Mouse (Mus musculus) MEL (cell line): ENCODE measurements around the gene Rab26.

Source experiments
- CTCF ChIP-seq, 3 experiments: IDR thresholded peaks in 2 of 3; conservative IDR thresholded peaks in 1 of 3; 2 replicates each; pipeline ENCODE4 v1.5.1; 2011 to 2012; ENCODE audit warnings: low read length in 3 of 3, low read depth in 2 of 3, mild to moderate bottlenecking in 2 of 3, improper control_type of control experiment in 1 of 3, inconsistent platforms in 1 of 3, mixed read lengths in 1 of 3, moderate library complexity in 1 of 3; ENCODE audit not compliant: control insufficient read depth in 1 of 3, insufficient read depth in 1 of 3, poor library complexity in 1 of 3, severe bottlenecking in 1 of 3
- E2F4 ChIP-seq: IDR thresholded peaks from 2 replicates; pipeline ENCODE4 v1.6.1; 2011; ENCODE audit warnings: low read depth, low read length, improper control_type of control experiment, borderline replicate concordance
- EP300 ChIP-seq, 2 experiments: IDR thresholded peaks; 2 replicates each; pipeline ENCODE4 v1.6.1; 2011; ENCODE audit warnings: improper control_type of control experiment in 2 of 2, low read length in 2 of 2, low read depth in 1 of 2, mild to moderate bottlenecking in 1 of 2
- GATA1 ChIP-seq: IDR thresholded peaks from 2 replicates; pipeline ENCODE4 v1.6.1; 2011; ENCODE audit warnings: low read depth, low read length, improper control_type of control experiment
- KAT2A ChIP-seq: conservative IDR thresholded peaks from 2 replicates; pipeline ENCODE4 v1.6.1; 2012; ENCODE audit warnings: low read depth, low read length, improper control_type of control experiment, inconsistent platforms
- MYB ChIP-seq: IDR thresholded peaks from 2 replicates; pipeline ENCODE4 v1.6.1; 2011; ENCODE audit warnings: mild to moderate bottlenecking, low read depth, low read length, improper control_type of control experiment
- POLR2A ChIP-seq, 2 experiments: IDR thresholded peaks; 2 replicates each; pipeline ENCODE4 v1.6.1; 2011 to 2012; ENCODE audit warnings: low read length in 2 of 2, mild to moderate bottlenecking in 2 of 2, control low read depth in 1 of 2, improper control_type of control experiment in 1 of 2, low read depth in 1 of 2, moderate library complexity in 1 of 2; ENCODE audit not compliant: control insufficient read depth in 1 of 2, insufficient read depth in 1 of 2, poor library complexity in 1 of 2
- RAD21 ChIP-seq: IDR thresholded peaks from 2 replicates; pipeline ENCODE4 v1.6.1; 2011; ENCODE audit warnings: mild to moderate bottlenecking, low read depth, low read length, improper control_type of control experiment
- TCF12 ChIP-seq: IDR thresholded peaks from 2 replicates; pipeline ENCODE4 v1.6.1; 2014; ENCODE audit warnings: low read depth, mild to moderate bottlenecking, inconsistent platforms, low read length, improper control_type of control experiment, moderate library complexity
- USF1 ChIP-seq: IDR thresholded peaks from 2 replicates; pipeline ENCODE4 v1.6.1; 2014; ENCODE audit warnings: low read depth, mild to moderate bottlenecking, inconsistent platforms, low read length, improper control_type of control experiment, moderate library complexity

- TF ChIP-seq E2F4 (no peak), CTCF (IDR thresholded peaks at IDR 0.05 in 2 of 3, conservative IDR thresholded peaks at IDR 0.05 in 1 of 3; ENCODE audit: control insufficient read depth in 1 of 3, insufficient read depth in 1 of 3, low read depth in 2 of 3, low read length in 3 of 3, poor library complexity in 1 of 3, severe bottlenecking in 1 of 3) (no peak), POLR2A (IDR thresholded peaks at IDR 0.05; ENCODE audit: control insufficient read depth in 1 of 2, insufficient read depth in 1 of 2, low read depth in 1 of 2, low read length in 2 of 2, poor library complexity in 1 of 2) (no peak), MYB (no peak), GATA1 (no peak), RAD21 (no peak), TCF12 (no peak), EP300 (IDR thresholded peaks at IDR 0.05; ENCODE audit: low read depth in 1 of 2, low read length in 2 of 2) (no peak), USF1 (no peak), KAT2A (no peak)
Measured at GRCm38 (mm10) chr17:24559146-24559545, 25.1 kb upstream of the Rab26 start.
